Mouse (Mus musculus): ENCODE results near the gene Atg9a.

DNA sequence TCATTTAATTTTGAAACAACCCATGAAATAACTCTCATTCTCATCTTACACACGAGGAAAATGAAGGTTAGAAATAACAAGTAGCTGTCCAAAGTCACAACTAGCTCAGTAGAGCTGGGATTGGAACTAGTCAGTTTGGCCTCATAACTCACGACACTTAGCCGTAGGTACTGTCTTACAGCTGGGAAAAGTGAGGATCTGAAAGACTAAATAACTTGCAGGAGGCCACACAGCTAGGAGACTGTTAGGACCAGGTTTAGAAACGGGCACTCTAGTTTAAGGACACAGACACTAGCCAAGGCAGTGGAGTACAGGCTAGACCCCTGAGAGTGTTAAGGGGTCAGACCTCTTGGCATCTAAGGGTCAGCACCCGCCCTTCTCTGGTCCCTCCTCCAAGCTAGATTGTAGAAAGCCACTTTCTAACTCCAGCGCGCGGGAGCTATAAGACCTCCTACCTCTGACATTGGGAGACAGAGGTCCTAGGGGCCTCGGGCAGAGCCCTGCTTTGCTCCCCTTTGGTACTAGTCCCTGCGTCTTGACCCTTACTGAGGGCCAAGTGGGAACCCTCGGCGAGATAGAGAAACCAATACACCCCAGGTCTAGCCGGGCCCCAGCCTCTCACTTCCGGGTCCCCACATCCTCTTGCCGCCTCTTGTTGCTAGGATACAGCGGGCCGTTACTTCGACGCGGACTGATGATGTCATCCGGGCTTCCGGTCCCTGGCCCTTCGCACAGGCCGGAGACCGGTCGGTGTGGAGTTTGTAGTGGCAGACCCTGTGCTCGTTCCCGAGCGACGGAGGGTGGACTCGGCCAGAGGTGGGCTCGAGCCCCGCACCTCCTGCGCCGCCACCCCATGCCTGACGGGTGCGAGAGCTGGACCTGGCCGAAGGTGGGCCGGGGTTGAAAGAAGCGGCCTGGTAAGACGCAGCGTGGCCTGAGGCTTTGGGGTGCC lies 18.4 kb upstream of the Atg9a start, which contains the start of the genes Glb1l and Stk16:
- peak in 1 of 2 experiments; percentile 51; a peak in 2 of 4 replicates for TF ChIP-seq EP300 (IDR thresholded peaks at IDR 0.05; ENCODE audit: low read depth in 1 of 2, low read length in 2 of 2)
- no peak for TF ChIP-seq CTCF (IDR thresholded peaks at IDR 0.05 in 2 of 3, conservative IDR thresholded peaks at IDR 0.05 in 1 of 3; ENCODE audit: control insufficient read depth in 1 of 3, insufficient read depth in 1 of 3, low read depth in 2 of 3, low read length in 3 of 3, poor library complexity in 1 of 3, severe bottlenecking in 1 of 3)
- peak; percentile 85 to 89 for TF ChIP-seq POLR2A (IDR thresholded peaks at IDR 0.05; ENCODE audit: control insufficient read depth in 1 of 2, insufficient read depth in 1 of 2, low read depth in 1 of 2, low read length in 2 of 2, poor library complexity in 1 of 2)
- no peak for TF ChIP-seq CHD1 (IDR thresholded peaks at IDR 0.05; ENCODE audit: low read depth, low read length)
- no peak for TF ChIP-seq USF2 (IDR thresholded peaks at IDR 0.05; ENCODE audit: borderline replicate concordance in 1 of 2, insufficient read depth in 1 of 2, low read depth in 1 of 2, low read length in 2 of 2)
- TF ChIP-seq SIN3A (IDR thresholded peaks at IDR 0.05; ENCODE audit: low read length) = peak; percentile 99
- no peak for TF ChIP-seq MAFK (IDR thresholded peaks at IDR 0.05; ENCODE audit: borderline replicate concordance, low read depth, low read length)
- peak; percentile 36; the same call in 1 of the 2 replicates for TF ChIP-seq ZMIZ1 (IDR thresholded peaks at IDR 0.05; ENCODE audit: low read depth, low read length)
